Mouse (Mus musculus) liver, embryonic 13.5 days (tissue): ENCODE measurements around the gene Cln5. TPM values are rescaled to one million over a fixed set of nuclear protein-coding genes. Genes with fewer than 3 reads are reported as not detected.

Experiments used
- ATAC-seq: fragments of 200-750 bp; cut with Nextera tagmentation; 2 replicates; pipeline ENCODE4 v1.8.0; 2017; ENCODE audit warnings: low read depth, mild to moderate bottlenecking, moderate number of reproducible peaks, moderate library complexity
- DNase-seq: peaks from one replicate; pipeline ENCODE4 v3.0.0; 2022
- H3K27ac ChIP-seq: fragments of 300-500 bp; sonication (generic); 2 replicates; pipeline ENCODE4 v1.5.1; 2015; ENCODE audit warnings: moderate library complexity, mild to moderate bottlenecking, inconsistent platforms
- H3K27me3 ChIP-seq: fragments of 300-500 bp; sonication (generic); 2 replicates; pipeline ENCODE4 v1.6.1; 2015; ENCODE audit warnings: mild to moderate bottlenecking, inconsistent platforms
- H3K36me3 ChIP-seq: fragments of 300-500 bp; sonication (generic); 2 replicates; pipeline ENCODE4 v1.6.1; 2015; ENCODE audit warnings: mild to moderate bottlenecking, inconsistent platforms
- H3K4me1 ChIP-seq: fragments of 300-500 bp; sonication (generic); replicated peaks from 2 replicates; pipeline ENCODE4 v1.6.1; 2015; ENCODE audit warnings: inconsistent platforms
- H3K4me2 ChIP-seq: fragments of 300-500 bp; sonication (generic); 2 replicates; pipeline ENCODE4 v1.6.1; 2015; ENCODE audit warnings: inconsistent platforms, mild to moderate bottlenecking, moderate library complexity
- H3K4me3 ChIP-seq: fragments of 300-500 bp; sonication (generic); replicated peaks from 2 replicates; pipeline ENCODE4 v1.5.1; 2015; ENCODE audit warnings: mild to moderate bottlenecking, inconsistent platforms
- H3K9ac ChIP-seq: fragments of 300-500 bp; sonication (generic); 2 replicates; pipeline ENCODE4 v1.6.1; 2015; ENCODE audit warnings: mild to moderate bottlenecking, inconsistent platforms
- H3K9me3 ChIP-seq: fragments of 300-500 bp; sonication (generic); replicated peaks from 2 replicates; pipeline ENCODE4 v1.6.1; 2016; ENCODE audit warnings: inconsistent platforms
- WGBS: fragments of 180-500 bp; shearing (Covaris S2); methylation state at CpG from one replicate; pipeline ENCODE4 v1.1.7; 2015; ENCODE audit not compliant: insufficient replicate concordance; 5-methylcytosine and 5-hydroxymethylcytosine counted together
- polyA plus RNA-seq: library from polyadenylated mRNA; unstranded; fragments of >200 nt; fragmentation: Nextera tagmentation; extraction: Ambion mirVana; gene quantifications from 2 replicates; pipeline ENCODE4 v1.2.1, GENCODE M21; 2015

Gene Cln5
- polyA plus RNA-seq, 1 experiment from 2014 or later: 20.9 TPM

GRCm38 (mm10) chr14:103079209-103079977, 9.4 kb downstream of the Cln5 start:
- H3K36me3 ChIP-seq: peaks cover 66% of the 10 kb centered on the region
- ATAC-seq: 0 out of 2 replicates have a peak, but pooled peaks have one; percentile 26

GRCm38 (mm10) chr14:103085840-103086533, 16.0 kb downstream of the Cln5 start:
- H3K4me3 ChIP-seq: peak overlapping the region; percentile 7; the same call in 1 of the 2 replicates
- H3K9ac ChIP-seq: peak overlapping the region; percentile 53
- H3K4me1 ChIP-seq: peaks cover 43% of the 10 kb centered on the region
- H3K27me3 ChIP-seq: no peaks in the 10 kb centered on the region
- peaks cover 58% of the 10 kb centered on the region for H3K36me3 ChIP-seq
- peak overlapping the region; percentile 51 for H3K4me2 ChIP-seq
- 54% methylated on average over 1 of the region's 1 CpGs for WGBS
- H3K9me3 ChIP-seq: no peaks in the 10 kb centered on the region
- peak overlapping the region; percentile 96 for H3K27ac ChIP-seq
- DNase-seq (no peak), ATAC-seq (peak; percentile 54)

More at GRCm38 (mm10) chr14:103079209-103079977, 9.4 kb downstream of the Cln5 start:
- Histone ChIP-seq H3K9ac (no peak overlapping the region), H3K27ac (no peak overlapping the region), H3K4me1 (peaks cover 11% of the 10 kb centered on the region), H3K4me2 (no peak overlapping the region), H3K9me3 (no peaks in the 10 kb centered on the region), H3K4me3 (no peak overlapping the region), H3K27me3 (no peaks in the 10 kb centered on the region)
- no peak for DNase-seq
- 83% methylated on average over 9 of the region's 9 CpGs for WGBS

GRCm38 (mm10) chr14:103086671-103087324, 16.8 kb downstream of the Cln5 start:
- Histone ChIP-seq H3K4me2 (peak overlapping the region; percentile 51), H3K27ac (peak overlapping the region; percentile 96), H3K27me3 (no peaks in the 10 kb centered on the region), H3K9me3 (no peaks in the 10 kb centered on the region), H3K4me1 (peaks cover 43% of the 10 kb centered on the region), H3K4me3 (peak overlapping the region; percentile 7; the same call in 1 of the 2 replicates), H3K36me3 (peaks cover 64% of the 10 kb centered on the region), H3K9ac (peak overlapping the region; percentile 47; the same call in 1 of the 2 replicates)
- DNase-seq (peak; percentile 76), ATAC-seq (peak; percentile 97)
- WGBS: 28% methylated on average over 4 of the region's 4 CpGs

- H3K9me3 ChIP-seq: no peaks in the 10 kb centered on the region
- no peak for DNase-seq
- peak overlapping the region; percentile 96 for H3K27ac ChIP-seq
- H3K36me3 ChIP-seq: peaks cover 66% of the 10 kb centered on the region
- H3K9ac ChIP-seq: no peak overlapping the region; the same call in 1 of the 2 replicates
- H3K27me3 ChIP-seq: no peaks in the 10 kb centered on the region
- ATAC-seq: no peak
- 0 out of 2 replicates have a peak overlapping the region, but pooled peaks have one; percentile 51 for H3K4me2 ChIP-seq
- no peak overlapping the region for H3K4me3 ChIP-seq
- H3K4me1 ChIP-seq: peaks cover 46% of the 10 kb centered on the region
- 86% methylated on average over 5 of the region's 5 CpGs for WGBS
Measured at GRCm38 (mm10) chr14:103087846-103088245, 17.8 kb downstream of the Cln5 start.

- Histone ChIP-seq H3K4me1 (peaks cover 52% of the 10 kb centered on the region), H3K9me3 (no peaks in the 10 kb centered on the region), H3K9ac (no peak overlapping the region), H3K27me3 (no peaks in the 10 kb centered on the region), H3K27ac (peak overlapping the region; percentile 41; the same call in 1 of the 2 replicates), H3K36me3 (peaks cover 68% of the 10 kb centered on the region), H3K4me3 (no peak overlapping the region), H3K4me2 (no peak overlapping the region)
- peak; percentile 41 for DNase-seq
- no peak for ATAC-seq
- WGBS: 64% methylated on average over 6 of the region's 6 CpGs
Measured at GRCm38 (mm10) chr14:103088624-103089023, 18.6 kb downstream of the Cln5 start.

- Histone ChIP-seq H3K27me3 (no peaks in the 10 kb centered on the region), H3K36me3 (peaks cover 71% of the 10 kb centered on the region), H3K27ac (no peak overlapping the region), H3K4me1 (peaks cover 52% of the 10 kb centered on the region), H3K9me3 (no peaks in the 10 kb centered on the region), H3K4me2 (no peak overlapping the region), H3K4me3 (no peak overlapping the region), H3K9ac (no peak overlapping the region)
- DNase-seq (no peak), ATAC-seq (no peak)
- 87% methylated on average over 3 of the region's 3 CpGs for WGBS
Measured at GRCm38 (mm10) chr14:103093236-103093635, 23.2 kb downstream of the Cln5 start.

GRCm38 (mm10) chr14:103093670-103094069, 23.7 kb downstream of the Cln5 start:
- peaks cover 50% of the 10 kb centered on the region for H3K4me1 ChIP-seq
- no peak for DNase-seq
- 36% methylated on average over 4 of the region's 4 CpGs for WGBS
- H3K9ac ChIP-seq: no peak overlapping the region
- no peaks in the 10 kb centered on the region for H3K27me3 ChIP-seq
- H3K4me3 ChIP-seq: no peak overlapping the region
- H3K9me3 ChIP-seq: no peaks in the 10 kb centered on the region
- H3K4me2 ChIP-seq: no peak overlapping the region
- H3K36me3 ChIP-seq: peaks cover 68% of the 10 kb centered on the region
- no peak overlapping the region for H3K27ac ChIP-seq
- no peak for ATAC-seq

- Histone ChIP-seq H3K27me3 (no peaks in the 10 kb centered on the region), H3K4me3 (no peak overlapping the region), H3K4me2 (no peak overlapping the region), H3K27ac (no peak overlapping the region), H3K36me3 (peaks cover 58% of the 10 kb centered on the region), H3K9me3 (no peaks in the 10 kb centered on the region), H3K4me1 (peaks cover 50% of the 10 kb centered on the region), H3K9ac (no peak overlapping the region)
- no peak for DNase-seq
- ATAC-seq: no peak
- WGBS: 89% methylated on average over 8 of the region's 8 CpGs
Measured at GRCm38 (mm10) chr14:103095036-103095435, 25.0 kb downstream of the Cln5 start.

- H3K4me3 ChIP-seq: no peak overlapping the region
- no peaks in the 10 kb centered on the region for H3K27me3 ChIP-seq
- peaks cover 55% of the 10 kb centered on the region for H3K4me1 ChIP-seq
- no peak overlapping the region for H3K9ac ChIP-seq
- DNase-seq (no peak), ATAC-seq (no peak)
- H3K36me3 ChIP-seq: peaks cover 54% of the 10 kb centered on the region
- no peak overlapping the region for H3K27ac ChIP-seq
- no peak overlapping the region for H3K4me2 ChIP-seq
- WGBS: 85% methylated on average over 8 of the region's 8 CpGs
- H3K9me3 ChIP-seq: no peaks in the 10 kb centered on the region
Measured at GRCm38 (mm10) chr14:103095826-103096225, 25.8 kb downstream of the Cln5 start.

GRCm38 (mm10) chr14:103096621-103097020, 26.6 kb downstream of the Cln5 start:
- no peaks in the 10 kb centered on the region for H3K27me3 ChIP-seq
- H3K27ac ChIP-seq: no peak overlapping the region
- no peak overlapping the region for H3K9ac ChIP-seq
- H3K36me3 ChIP-seq: peaks cover 46% of the 10 kb centered on the region
- DNase-seq (no peak), ATAC-seq (no peak)
- H3K9me3 ChIP-seq: no peaks in the 10 kb centered on the region
- 0 out of 2 replicates have a peak overlapping the region, but pooled peaks have one; percentile 21 for H3K4me2 ChIP-seq
- H3K4me1 ChIP-seq: peaks cover 55% of the 10 kb centered on the region
- 70% methylated on average over 6 of the region's 6 CpGs for WGBS
- H3K4me3 ChIP-seq: no peak overlapping the region; the same call in 1 of the 2 replicates

- H3K9me3 ChIP-seq: no peaks in the 10 kb centered on the region
- WGBS: 3% methylated on average over 2 of the region's 2 CpGs
- DNase-seq (no peak), ATAC-seq (no peak)
- H3K4me1 ChIP-seq: peaks cover 50% of the 10 kb centered on the region
- peak overlapping the region; percentile 99 for H3K27ac ChIP-seq
- peaks cover 34% of the 10 kb centered on the region for H3K36me3 ChIP-seq
- peak overlapping the region; percentile 92 for H3K4me3 ChIP-seq
- H3K4me2 ChIP-seq: peak overlapping the region; percentile 72
- peak overlapping the region; percentile 99 for H3K9ac ChIP-seq
- H3K27me3 ChIP-seq: no peaks in the 10 kb centered on the region
Measured at GRCm38 (mm10) chr14:103098213-103098586, 28.2 kb downstream of the Cln5 start.
